Mouse (Mus musculus) 3134 (cell line): ENCODE measurements at regions not wholly inside any gene's neighbourhood (a gene's known extent, or its start where the extent isn't known, plus 50 kb on each side); places are given as distances from the start of the nearest gene placed in this dataset.

Experiments
- DNase-seq: peaks from one replicate; pipeline ENCODE4 v3.0.0-alpha.2; 2011; ENCODE audit warnings: low spot score; ENCODE audit not compliant: insufficient read length; ENCODE audit errors: extremely low read depth

DNA sequence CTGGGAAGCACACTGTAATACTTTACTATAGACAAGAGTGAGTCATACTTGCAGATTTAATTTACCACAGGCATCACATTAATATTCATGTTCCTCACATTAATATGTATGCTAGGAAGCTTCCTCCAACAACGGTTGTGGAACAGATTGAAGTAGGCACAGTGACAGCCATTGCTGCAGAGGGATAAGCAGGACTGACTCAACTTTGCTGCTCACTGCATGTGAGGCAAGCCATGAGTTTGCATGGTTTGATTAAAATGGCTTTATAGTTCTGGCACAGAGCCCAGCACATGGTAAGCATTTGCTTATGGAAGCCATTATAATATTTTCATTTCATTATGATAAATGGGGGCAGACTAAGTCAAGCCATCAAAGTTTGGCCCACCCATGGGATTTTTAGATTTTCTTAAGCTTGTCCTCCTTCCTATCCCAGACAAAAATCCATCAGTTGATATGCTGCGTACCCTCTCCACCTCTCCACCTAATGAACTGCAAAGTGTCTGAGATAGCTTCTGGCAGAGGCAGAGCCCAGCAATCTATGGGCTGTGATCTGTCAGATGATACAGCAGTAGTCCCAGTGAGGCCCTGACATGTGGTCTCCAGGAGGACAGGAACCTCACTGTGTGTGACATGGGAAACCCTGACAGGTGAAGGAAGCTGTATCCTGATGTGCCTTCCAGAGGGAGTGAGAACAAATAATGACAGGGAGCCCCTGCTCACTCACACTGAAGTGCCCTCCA lies 109.6 kb upstream of the Arrdc4 start:
- no peak for DNase-seq

DNA sequence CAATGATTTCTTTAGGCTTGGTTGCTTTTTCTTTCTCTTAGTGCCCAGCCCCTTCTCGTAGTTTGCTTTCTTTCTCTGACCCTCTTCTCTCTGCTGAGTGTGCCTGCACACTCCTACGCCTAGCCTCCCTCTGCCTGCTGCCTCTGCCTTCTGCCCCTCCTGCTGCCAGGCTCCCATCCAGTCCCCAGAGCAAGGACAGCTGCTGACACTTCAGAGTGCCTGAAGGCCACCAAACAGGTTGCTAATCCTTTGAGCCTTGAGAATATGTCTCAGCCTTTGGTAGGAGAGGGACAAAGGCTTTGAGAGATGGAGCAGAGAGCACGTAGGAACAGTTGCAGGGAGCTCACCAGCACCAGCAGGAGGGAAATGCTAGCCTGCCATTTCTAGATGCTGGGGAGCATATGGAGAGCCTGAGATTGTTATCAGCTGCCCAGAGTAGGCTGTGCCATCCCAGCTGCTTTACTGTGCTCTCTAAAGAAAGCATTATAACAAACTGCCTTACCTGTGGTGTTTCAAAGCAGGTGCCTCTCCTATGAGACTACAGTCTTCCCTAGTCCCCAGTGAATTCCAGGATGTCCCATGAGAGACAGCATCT lies 103.0 kb upstream of the Arrdc4 start:
- DNase-seq = no peak

DNA sequence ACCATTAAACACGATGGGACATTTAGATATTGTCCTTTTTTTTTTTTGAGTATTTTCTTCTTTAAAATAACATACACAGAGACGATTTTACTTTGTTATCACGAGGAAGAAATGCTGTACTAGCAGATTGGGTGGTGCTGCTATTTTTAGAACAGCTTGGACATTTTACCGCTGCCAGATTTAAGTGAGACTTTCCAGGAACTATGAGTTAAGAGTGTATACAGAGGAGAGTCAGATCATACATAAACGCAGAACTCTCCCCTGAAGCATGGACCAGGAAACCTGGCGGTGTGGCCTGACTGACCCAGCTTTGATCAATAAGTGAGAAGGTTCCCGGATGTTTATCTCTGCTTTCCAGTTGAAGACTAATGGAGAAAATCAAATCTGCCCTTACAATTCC lies 95.6 kb upstream of the Arrdc4 start:
- DNase-seq = no peak

DNA sequence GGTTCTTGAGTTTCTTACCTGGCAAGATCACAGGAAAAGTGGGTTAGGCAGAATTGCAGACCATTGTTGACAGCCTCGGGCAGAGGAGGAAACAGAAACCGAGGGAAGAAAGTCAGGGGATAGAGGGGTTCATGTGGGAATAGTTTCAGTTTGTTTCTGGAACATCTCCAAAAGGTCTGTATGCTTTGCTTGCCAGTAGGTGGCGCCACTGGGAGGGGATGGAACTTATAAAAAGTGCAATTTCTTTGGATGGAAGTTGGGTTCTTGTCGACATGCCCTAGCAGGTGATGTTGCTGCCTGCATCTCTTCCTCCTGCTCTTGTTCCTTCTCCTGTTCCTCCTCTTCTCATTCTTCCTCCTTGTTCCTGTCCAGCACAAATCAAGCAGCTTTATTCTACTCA lies 94.3 kb upstream of the Arrdc4 start:
- no peak for DNase-seq

DNA sequence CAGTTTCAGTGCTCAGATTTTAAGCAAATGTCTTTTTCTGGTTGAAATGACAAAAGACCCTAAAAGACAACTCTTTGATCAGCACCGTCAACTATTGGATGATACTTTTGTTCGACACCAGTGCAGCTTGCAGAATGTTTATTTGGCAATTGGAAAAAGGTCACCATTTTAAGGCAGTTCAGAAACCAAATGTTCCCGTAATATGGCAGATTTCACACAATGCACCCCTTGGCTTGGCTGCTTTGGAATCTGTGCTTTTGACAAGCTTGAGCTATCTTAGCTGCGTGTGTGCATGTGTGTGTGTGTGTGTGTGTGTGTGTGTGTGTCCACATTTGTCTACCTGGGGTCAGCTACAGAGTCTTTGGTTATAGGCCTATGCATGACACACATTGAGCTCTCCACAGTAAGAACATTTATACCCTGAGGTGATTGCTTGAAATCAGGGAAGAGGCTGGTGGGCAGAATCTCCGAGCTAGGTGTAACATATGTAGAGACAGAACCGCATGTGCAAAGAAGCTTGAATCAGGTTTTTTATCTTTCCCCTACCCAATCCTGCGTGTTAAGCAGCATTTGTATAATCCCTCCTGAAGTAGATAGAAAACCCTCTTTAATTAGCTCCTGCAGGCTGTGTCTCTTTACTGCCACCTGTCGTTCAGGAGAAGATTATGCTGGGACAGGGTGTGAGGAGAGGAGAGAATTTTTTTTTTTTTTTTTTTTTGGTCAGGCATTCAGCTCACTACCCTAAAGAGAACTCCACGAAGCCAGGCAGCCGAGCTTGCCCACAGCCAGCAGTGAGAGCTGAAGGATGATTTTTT lies 85.1 kb upstream of the Arrdc4 start:
- DNase-seq = no peak

DNA sequence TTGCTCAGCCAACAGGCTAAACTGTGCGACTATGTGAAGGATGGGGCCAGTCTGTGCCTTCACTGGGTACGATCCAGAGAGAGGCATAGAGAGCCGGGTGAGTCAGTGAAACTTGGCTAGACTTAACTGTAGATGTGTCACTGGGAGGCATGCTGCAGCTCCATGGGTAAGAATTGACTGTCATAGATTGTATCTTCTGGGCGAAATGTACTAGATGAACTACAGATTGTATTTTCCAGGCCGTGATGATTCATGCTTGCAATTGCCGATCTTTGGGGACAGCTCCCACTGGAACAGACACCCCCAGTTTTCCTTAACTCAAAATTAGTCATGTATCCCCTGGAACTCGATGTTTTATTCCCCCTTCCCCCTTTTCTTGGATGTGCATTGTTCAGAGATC lies 84.5 kb upstream of the Arrdc4 start:
- no peak for DNase-seq

DNA sequence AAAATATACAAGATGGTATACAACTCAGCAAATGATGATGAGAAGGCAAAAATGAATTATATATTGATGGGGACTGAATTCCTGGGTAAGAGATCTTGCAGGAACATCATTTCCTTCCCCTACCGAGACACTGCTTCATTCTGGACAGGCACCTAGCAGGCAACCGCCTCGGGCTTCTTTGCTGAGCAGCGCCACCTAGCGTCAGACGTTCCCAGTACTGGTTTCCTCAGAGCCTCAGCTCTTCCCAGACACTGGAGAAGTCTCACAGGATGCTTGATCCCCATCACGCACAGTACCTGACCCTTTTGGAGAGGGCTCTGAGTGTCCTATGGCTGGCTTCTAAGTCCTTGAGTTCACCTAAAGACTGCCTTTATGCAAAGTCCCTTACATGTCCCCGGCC lies 80.8 kb upstream of the Arrdc4 start:
- DNase-seq = no peak

DNA sequence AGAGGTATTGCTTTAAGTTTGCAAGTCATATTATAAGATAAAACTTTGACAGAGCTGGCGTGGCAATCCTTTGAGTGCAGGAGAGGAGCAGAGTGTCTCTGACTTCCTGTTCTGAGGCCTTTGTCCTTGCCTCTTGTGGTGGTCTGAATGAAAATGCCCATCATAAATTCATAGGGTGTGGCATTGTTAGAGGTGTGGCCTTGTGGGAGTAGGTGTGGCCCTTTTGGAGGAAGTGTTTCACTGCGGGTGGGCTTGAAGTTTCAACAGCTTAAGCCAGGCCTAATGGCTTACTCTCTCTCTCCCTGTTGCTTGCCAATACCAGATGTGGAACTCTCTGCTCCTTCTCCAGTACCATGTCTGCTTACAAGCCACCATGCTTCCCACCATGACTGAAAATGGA lies 75.4 kb upstream of the Arrdc4 start:
- no peak for DNase-seq

DNA sequence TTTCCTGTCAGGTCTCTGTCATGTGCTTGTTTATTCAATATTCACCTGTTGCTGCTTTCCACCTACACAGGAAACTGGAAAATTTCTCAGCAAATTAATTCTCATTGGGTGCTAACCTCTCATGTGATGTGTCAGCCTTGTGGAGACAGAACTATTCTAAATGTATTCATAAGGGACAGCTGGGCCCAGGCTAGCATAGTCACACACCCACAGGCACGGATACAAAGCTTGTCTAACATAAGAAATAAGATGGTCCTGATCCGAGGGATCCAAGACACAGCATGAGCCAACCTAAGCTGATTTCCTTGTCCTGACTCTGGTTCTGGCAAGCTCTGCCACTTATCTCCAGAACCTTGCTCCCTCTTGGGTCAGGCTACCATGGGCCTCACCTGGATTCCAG lies 74.6 kb upstream of the Arrdc4 start:
- DNase-seq = no peak

DNA sequence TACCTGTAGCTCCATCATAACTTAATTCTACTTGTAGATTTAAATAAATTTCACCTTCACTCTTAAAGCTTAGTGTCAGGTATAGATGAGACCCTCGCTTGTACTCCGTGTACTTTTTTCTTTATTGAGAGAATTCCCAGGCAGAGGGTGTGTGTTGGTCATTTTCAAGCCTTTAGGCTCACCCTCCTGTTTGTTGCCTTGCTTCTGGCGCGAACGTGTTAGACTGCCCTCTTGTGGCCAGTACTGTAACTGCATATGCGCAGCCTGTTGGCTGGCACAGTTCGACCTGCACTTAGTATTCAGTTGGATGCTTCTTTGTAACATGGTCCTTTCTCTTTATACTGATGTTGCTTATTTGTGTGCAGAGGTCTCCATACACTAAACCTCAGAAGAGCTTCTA lies 74.1 kb upstream of the Arrdc4 start:
- DNase-seq = peak; percentile 3

DNA sequence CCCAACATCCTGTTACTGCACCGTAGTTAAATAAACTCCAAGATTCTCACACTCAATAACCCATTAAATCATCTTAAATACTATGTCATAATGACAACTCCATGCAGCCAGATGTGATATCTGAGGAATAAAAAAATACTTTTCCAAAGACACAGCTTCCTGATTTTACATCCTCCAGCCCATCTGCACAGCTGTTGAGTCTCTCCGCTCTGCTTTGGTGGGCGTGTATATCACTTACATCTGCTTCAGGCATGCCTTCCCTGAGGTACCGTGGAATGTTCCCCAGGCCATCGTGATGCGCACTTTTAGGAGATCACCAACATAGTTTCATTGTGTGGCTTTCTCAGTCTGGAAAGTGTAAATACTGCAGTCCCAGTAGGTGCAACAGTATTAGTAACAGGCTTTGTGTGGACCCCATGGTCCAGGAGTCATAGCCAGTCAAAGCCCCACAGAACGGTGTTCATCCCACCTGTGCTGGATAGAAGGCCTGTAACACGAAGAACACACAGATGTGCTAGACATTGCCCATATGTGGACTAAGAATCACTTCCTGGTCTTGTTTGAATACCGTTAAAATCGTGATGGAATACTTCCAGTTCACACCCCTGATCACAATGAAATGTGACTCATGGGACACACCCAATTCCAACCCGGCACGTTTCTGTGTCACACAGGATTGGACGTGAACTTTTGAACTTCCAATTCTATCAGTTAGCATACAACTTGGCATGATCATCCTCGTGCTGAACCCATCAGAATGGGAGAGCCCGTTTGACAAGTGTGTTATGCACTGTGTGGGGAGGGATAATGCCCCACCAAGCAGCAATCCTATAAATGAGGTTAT lies 66.0 kb upstream of the Arrdc4 start:
- no peak for DNase-seq

DNA sequence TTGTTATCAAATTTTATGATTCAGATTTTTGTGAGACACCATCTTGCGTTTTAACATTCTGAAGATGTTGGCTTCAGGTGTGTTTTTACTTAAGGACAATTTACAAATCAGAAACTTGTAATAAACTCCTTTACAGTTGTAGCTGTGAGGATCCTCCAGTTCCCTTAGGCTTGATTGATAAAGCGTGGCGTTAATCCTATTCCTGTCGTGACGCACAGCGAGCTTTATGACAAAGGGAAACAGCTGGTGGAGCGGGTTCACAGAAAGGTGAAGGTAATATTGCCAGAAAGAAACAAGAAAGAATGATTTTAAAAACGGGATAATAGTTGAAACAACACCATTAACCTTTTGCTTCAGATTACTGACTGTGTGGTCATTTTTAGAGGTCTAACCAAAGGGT lies 60.7 kb upstream of the Arrdc4 start:
- DNase-seq = no peak
